Mouse (Mus musculus) limb, embryonic 12.5 days (tissue): Measurements from ENCODE around the gene Trpm3. TPM values are rescaled to one million over a fixed set of nuclear protein-coding genes. Genes with fewer than 3 reads are reported as not detected.

Source experiments
- ATAC-seq: fragments of 200-750 bp; cut with Nextera tagmentation; 2 replicates; pipeline ENCODE4 v1.8.0; 2017; ENCODE audit warnings: low read depth, moderate TSS enrichment; ENCODE audit not compliant: insufficient number of reproducible peaks, insufficient read depth, low FRiP score, low TSS enrichment
- H3K27ac ChIP-seq: fragments of 300-500 bp; sonication (generic); 2 replicates; pipeline ENCODE4 v1.5.1; 2016; ENCODE audit warnings: mild to moderate bottlenecking, moderate library complexity
- H3K27me3 ChIP-seq: fragments of 300-500 bp; sonication (generic); 2 replicates; pipeline ENCODE4 v1.6.1; 2016; ENCODE audit warnings: mild to moderate bottlenecking, moderate library complexity
- H3K36me3 ChIP-seq: fragments of 300-500 bp; sonication (generic); 2 replicates; pipeline ENCODE4 v1.6.1; 2016; ENCODE audit warnings: mild to moderate bottlenecking, moderate library complexity
- H3K4me1 ChIP-seq: fragments of 300-500 bp; sonication (generic); replicated peaks from 2 replicates; pipeline ENCODE4 v1.6.1; 2016
- H3K4me2 ChIP-seq: fragments of 300-500 bp; sonication (generic); 2 replicates; pipeline ENCODE4 v1.6.1; 2016; ENCODE audit warnings: mild to moderate bottlenecking, moderate library complexity
- H3K4me3 ChIP-seq: fragments of 300-500 bp; sonication (generic); replicated peaks from 2 replicates; pipeline ENCODE4 v1.5.1; 2016; ENCODE audit warnings: mild to moderate bottlenecking
- H3K9ac ChIP-seq: fragments of 300-500 bp; sonication (generic); replicated peaks from 2 replicates; pipeline ENCODE4 v1.6.1; 2016; ENCODE audit warnings: mild to moderate bottlenecking, moderate library complexity
- H3K9me3 ChIP-seq: fragments of 300-500 bp; sonication (generic); 2 replicates; pipeline ENCODE4 v1.6.1; 2016; ENCODE audit warnings: mild to moderate bottlenecking, moderate library complexity
- WGBS: fragments of 180-500 bp; shearing (Covaris S2); methylation state at CpG from one replicate; pipeline ENCODE4 v1.1.7; 2016; 5-methylcytosine and 5-hydroxymethylcytosine counted together
- polyA plus RNA-seq: library from polyadenylated mRNA; unstranded; fragments of >200 nt; fragmentation: Nextera tagmentation; extraction: Ambion mirVana; gene quantifications from 2 replicates; pipeline ENCODE4 v1.2.1, GENCODE M21; 2016

Gene Trpm3
- polyA plus RNA-seq, 1 experiment from 2014 or later: 6.1 TPM

- Histone ChIP-seq H3K4me3 (no peak overlapping the region), H3K9ac (no peak overlapping the region), H3K4me2 (no peak overlapping the region), H3K4me1 (no peaks in the 10 kb centered on the region), H3K36me3 (no peaks in the 10 kb centered on the region), H3K27me3 (no peaks in the 10 kb centered on the region), H3K9me3 (no peaks in the 10 kb centered on the region), H3K27ac (no peak overlapping the region)
- WGBS: 80% methylated on average over 2 of the region's 2 CpGs
- ATAC-seq: no peak
Observed at GRCm38 (mm10) chr19:22642124-22642523, 503.3 kb downstream of the Trpm3 start.

DNA sequence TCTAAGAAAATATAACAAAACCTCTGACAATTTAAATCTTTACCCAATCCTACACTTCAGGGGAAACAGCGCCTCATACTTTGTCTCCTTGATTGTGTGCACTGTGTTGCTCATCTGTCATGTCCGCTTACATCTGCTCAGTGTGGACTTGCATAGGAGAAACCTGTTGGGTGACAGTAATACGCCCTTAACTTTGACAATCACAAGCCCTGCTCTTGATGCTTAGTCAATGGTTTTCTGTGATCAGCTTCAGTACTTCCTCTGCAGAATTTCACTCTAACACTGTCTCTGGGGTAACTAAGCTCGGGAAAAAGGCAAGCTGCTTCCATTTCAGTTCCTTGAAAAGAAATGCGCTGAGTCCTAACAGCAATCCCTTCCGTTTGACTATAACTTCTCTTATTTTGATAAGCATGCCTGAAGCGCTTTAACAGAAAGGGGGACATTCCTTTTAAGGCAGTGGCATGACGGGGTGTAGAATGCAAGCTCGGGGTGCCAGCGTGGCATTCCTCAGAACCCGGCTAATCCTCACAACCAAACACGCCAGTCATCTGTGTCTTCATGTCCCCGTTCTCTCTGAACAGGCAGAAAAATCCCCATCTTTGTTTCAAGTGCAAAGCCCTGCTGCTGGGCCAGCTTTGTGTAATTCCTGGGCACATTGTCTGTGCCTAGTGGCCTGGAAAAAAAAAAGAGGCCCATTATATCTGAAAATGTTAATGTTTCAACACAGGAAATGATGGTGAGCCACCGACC is 517.8 kb downstream of the Trpm3 start:
- Histone ChIP-seq H3K9me3 (no peaks in the 10 kb centered on the region), H3K4me3 (no peak overlapping the region), H3K4me1 (no peaks in the 10 kb centered on the region), H3K27me3 (no peaks in the 10 kb centered on the region), H3K9ac (no peak overlapping the region), H3K27ac (no peak overlapping the region), H3K36me3 (no peaks in the 10 kb centered on the region), H3K4me2 (no peak overlapping the region)
- no peak for ATAC-seq
- 82% methylated on average over 14 of the region's 14 CpGs for WGBS

DNA sequence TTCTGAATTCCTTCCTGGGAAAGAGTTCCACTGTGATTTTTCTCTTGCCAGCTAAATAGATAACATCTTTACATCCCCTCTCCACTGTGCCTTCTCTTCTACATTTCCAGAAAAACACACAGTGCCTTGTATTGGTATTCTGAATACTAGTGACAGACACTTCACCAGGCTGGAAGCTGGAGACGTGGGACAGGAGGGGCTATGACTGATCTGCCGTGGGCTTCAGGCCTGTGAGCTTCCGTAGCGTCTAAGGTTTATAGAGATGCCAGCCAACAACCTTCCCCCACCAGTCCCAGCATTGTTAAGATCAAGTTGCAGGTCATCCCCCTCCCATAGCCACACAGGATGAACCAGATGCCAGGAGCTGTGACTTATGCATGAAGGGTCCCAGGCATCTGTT is 518.4 kb downstream of the Trpm3 start:
- Histone ChIP-seq H3K9ac (no peak overlapping the region), H3K27me3 (no peaks in the 10 kb centered on the region), H3K36me3 (no peaks in the 10 kb centered on the region), H3K4me1 (no peaks in the 10 kb centered on the region), H3K4me3 (no peak overlapping the region), H3K4me2 (no peak overlapping the region), H3K9me3 (no peaks in the 10 kb centered on the region), H3K27ac (no peak overlapping the region)
- no peak for ATAC-seq
- 32% methylated on average over 4 of the region's 4 CpGs for WGBS

DNA sequence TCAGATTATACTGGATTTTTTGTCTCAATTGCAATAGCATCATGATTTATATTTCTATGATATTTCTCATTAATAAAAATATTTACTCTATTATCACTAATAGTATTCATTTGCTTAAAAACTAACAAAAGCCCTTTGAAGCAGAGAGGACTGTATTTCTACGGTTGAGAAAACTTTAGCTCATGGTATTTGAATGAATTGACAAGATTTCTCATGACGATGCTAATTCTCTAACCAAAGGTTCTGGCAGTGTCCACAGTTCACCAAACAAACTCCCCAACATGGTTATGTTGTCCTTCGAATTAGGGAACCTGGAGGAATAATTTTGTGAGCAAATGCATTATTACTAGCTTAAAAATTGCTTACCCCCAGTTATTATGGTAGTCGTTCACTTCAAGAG is 526.6 kb downstream of the Trpm3 start:
- H3K27me3 ChIP-seq: no peaks in the 10 kb centered on the region
- no peak overlapping the region for H3K9ac ChIP-seq
- no peaks in the 10 kb centered on the region for H3K9me3 ChIP-seq
- H3K4me3 ChIP-seq: no peak overlapping the region
- H3K4me1 ChIP-seq: no peaks in the 10 kb centered on the region
- H3K27ac ChIP-seq: no peak overlapping the region
- no peak for ATAC-seq
- H3K36me3 ChIP-seq: no peaks in the 10 kb centered on the region
- no peak overlapping the region for H3K4me2 ChIP-seq
- WGBS: 88% methylated on average over 4 of the region's 4 CpGs

DNA sequence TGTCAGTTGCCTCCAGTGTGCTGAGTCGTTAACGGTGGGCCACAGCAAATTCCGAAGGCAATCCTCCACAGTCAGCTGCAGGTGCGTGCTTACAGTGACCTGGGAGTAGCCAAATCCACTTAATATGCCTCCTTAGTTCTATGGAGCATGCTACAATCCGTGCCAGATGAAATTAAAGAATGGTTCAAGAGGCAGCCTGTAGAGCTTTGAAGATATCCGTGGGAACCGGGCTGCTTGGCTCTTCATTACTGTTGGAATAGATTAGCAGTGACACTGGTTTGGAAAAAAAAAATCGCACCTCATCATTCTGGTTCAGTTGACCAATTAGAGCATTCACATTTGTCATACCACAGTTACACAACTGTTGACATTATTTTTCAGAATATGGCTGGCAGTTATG is 531.4 kb downstream of the Trpm3 start:
- no peaks in the 10 kb centered on the region for H3K27me3 ChIP-seq
- no peak overlapping the region for H3K27ac ChIP-seq
- no peaks in the 10 kb centered on the region for H3K9me3 ChIP-seq
- H3K36me3 ChIP-seq: no peaks in the 10 kb centered on the region
- 82% methylated on average over 8 of the region's 8 CpGs for WGBS
- no peak overlapping the region for H3K4me2 ChIP-seq
- no peak for ATAC-seq
- H3K4me1 ChIP-seq: no peaks in the 10 kb centered on the region
- H3K4me3 ChIP-seq: no peak overlapping the region
- no peak overlapping the region for H3K9ac ChIP-seq

GRCm38 (mm10) chr19:22672892-22673291 is 534.0 kb downstream of the Trpm3 start:
- no peaks in the 10 kb centered on the region for H3K36me3 ChIP-seq
- 0 out of 2 replicates have a peak, but pooled peaks cover 6% of the 10 kb centered on the region for H3K4me1 ChIP-seq
- ATAC-seq: no peak
- H3K9ac ChIP-seq: no peak overlapping the region
- WGBS: 94% methylated on average over 3 of the region's 3 CpGs
- H3K27me3 ChIP-seq: no peaks in the 10 kb centered on the region
- H3K4me3 ChIP-seq: no peak overlapping the region
- no peaks in the 10 kb centered on the region for H3K9me3 ChIP-seq
- H3K4me2 ChIP-seq: no peak overlapping the region
- no peak overlapping the region for H3K27ac ChIP-seq

- no peaks in the 10 kb centered on the region for H3K27me3 ChIP-seq
- H3K4me3 ChIP-seq: no peak overlapping the region
- no peak for ATAC-seq
- 0 out of 2 replicates have a peak overlapping the region, but pooled peaks have one; percentile 12 for H3K27ac ChIP-seq
- no peak overlapping the region for H3K9ac ChIP-seq
- H3K4me1 ChIP-seq: 0 out of 2 replicates have a peak, but pooled peaks cover 10% of the 10 kb centered on the region
- WGBS: 79% methylated on average over 4 of the region's 4 CpGs
- no peak overlapping the region for H3K4me2 ChIP-seq
- no peaks in the 10 kb centered on the region for H3K36me3 ChIP-seq
- H3K9me3 ChIP-seq: no peaks in the 10 kb centered on the region
Observed at GRCm38 (mm10) chr19:22676206-22676605, 537.4 kb downstream of the Trpm3 start.

DNA sequence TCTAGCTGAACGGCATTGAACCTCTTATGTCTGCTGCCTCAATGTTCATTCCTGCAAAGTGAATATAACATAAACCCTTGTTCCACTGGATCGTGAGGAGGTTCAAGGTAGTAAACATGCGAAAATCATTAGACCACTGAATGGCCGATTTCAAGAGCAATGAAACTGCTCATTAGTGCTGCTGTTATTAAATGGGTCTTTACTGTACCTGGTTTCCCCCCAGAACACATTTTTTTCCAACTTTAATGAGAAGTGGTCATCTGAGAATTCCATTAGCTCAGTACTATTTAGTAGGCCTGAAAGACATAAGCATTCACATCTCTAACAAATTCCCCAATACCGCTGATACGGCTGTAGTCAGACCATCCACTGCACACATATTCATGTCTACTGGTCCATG is 543.4 kb downstream of the Trpm3 start:
- Histone ChIP-seq H3K27ac (no peak overlapping the region), H3K9me3 (no peaks in the 10 kb centered on the region)
- WGBS: 34% methylated on average over 6 of the region's 6 CpGs

GRCm38 (mm10) chr19:22691995-22692394 is 553.1 kb downstream of the Trpm3 start:
- H3K27me3 ChIP-seq: no peaks in the 10 kb centered on the region
- 81% methylated on average over 5 of the region's 5 CpGs for WGBS
- ATAC-seq: no peak

More for the DNA sequence above, 543.4 kb downstream of the Trpm3 start:
- Histone ChIP-seq H3K4me2 (no peak overlapping the region), H3K36me3 (no peaks in the 10 kb centered on the region), H3K9ac (no peak overlapping the region), H3K4me3 (no peak overlapping the region), H3K27me3 (no peaks in the 10 kb centered on the region), H3K4me1 (peaks cover 6% of the 10 kb centered on the region; the same call in 1 of the 2 replicates)
- ATAC-seq: peak; percentile 72

DNA sequence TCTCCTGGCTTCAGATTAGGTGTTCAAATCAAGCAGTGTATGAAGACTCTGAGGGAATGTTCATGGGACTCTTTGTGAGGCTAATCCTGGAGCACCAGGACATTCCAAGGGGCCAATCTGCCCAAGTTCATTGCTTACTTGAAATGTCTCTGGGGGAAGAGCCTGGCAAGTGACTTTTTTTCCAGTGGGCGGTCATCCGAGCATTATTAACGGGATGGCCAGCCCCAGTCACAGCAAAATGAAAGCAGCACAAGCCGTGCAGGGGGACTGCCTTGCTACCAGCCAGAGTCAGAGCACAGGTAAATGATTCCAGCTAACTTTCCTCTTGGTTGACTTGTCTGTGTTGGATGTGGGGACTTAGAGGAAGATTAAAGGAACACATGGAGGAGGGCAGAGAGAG is 553.7 kb downstream of the Trpm3 start:
- WGBS: 41% methylated on average over 4 of the region's 4 CpGs
- Histone ChIP-seq H3K9ac (no peak overlapping the region), H3K27ac (peak overlapping the region; percentile 72), H3K36me3 (no peaks in the 10 kb centered on the region), H3K4me2 (peak overlapping the region; percentile 30), H3K4me3 (peak overlapping the region; percentile 14), H3K27me3 (no peaks in the 10 kb centered on the region), H3K9me3 (no peaks in the 10 kb centered on the region), H3K4me1 (peaks cover 5% of the 10 kb centered on the region)
- ATAC-seq: no peak

More at GRCm38 (mm10) chr19:22691995-22692394, 553.1 kb downstream of the Trpm3 start:
- no peaks in the 10 kb centered on the region for H3K9me3 ChIP-seq
- no peak overlapping the region for H3K9ac ChIP-seq
- H3K4me2 ChIP-seq: no peak overlapping the region
- no peak overlapping the region for H3K4me3 ChIP-seq
- no peaks in the 10 kb centered on the region for H3K36me3 ChIP-seq
- peaks cover 5% of the 10 kb centered on the region for H3K4me1 ChIP-seq
- H3K27ac ChIP-seq: 0 out of 2 replicates have a peak overlapping the region, but pooled peaks have one; percentile 31

- H3K9me3 ChIP-seq: no peaks in the 10 kb centered on the region
- H3K27ac ChIP-seq: peak overlapping the region; percentile 72
- no peaks in the 10 kb centered on the region for H3K27me3 ChIP-seq
- H3K4me1 ChIP-seq: peaks cover 5% of the 10 kb centered on the region
- no peak for ATAC-seq
- H3K4me3 ChIP-seq: peak overlapping the region; percentile 14
- 59% methylated on average over 5 of the region's 5 CpGs for WGBS
- peak overlapping the region; percentile 30 for H3K4me2 ChIP-seq
- no peak overlapping the region for H3K9ac ChIP-seq
- H3K36me3 ChIP-seq: no peaks in the 10 kb centered on the region
Observed at GRCm38 (mm10) chr19:22692956-22693355, 554.1 kb downstream of the Trpm3 start.

GRCm38 (mm10) chr19:22695423-22695822 is 556.6 kb downstream of the Trpm3 start:
- Histone ChIP-seq H3K4me1 (peaks cover 7% of the 10 kb centered on the region), H3K27me3 (no peaks in the 10 kb centered on the region), H3K4me3 (no peak overlapping the region), H3K9me3 (no peaks in the 10 kb centered on the region), H3K27ac (no peak overlapping the region), H3K9ac (no peak overlapping the region), H3K36me3 (no peaks in the 10 kb centered on the region), H3K4me2 (no peak overlapping the region)
- no peak for ATAC-seq
- WGBS: 69% methylated on average over 2 of the region's 2 CpGs
